Comparison of ENCODE assay signal across 8 mouse cellular contexts in the genomic region with DNA sequence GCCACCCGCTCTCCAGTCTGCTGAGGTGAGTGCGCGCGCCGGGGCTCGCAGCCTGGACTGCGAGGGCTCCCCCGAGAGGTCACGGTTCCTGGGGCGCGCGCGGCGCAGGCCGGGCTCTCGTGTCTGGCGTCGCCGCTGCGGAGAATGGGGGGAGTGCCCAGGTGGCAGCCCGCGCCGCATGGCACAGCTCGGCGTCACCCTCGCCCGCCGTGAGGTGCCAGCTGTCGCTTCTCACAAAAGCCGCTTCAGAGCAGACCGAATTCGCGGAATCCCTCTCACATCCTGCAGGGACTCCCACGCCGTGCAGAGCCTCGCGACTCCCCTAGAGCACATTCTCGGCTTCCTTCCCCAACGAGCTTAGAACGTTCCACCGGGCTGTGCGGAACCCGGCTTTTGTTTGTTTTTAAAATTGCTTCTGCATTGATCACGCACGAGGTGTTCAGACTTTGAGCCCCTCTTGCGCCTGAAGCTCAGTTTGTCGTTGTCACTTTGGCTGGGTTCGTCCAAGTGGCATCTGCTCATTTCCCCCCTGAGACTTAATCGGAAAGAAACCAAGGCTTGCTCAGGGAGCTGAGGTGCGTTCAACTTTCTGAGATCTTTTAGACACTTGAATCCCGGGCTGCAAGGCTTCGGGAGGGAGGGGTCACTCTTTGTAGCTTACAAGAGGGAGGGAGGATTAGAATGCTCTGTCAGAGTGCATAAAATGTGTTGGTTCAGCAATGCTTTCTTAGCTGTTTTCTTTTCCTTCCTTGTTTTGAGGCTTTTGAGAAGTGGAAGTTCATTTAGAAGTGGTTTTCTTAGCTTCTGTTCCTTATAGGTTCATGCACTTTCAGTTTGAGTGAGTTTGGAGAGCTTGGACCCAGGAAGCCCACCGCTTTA. TPM values are rescaled to one million over a fixed set of nuclear protein-coding genes. Genes with fewer than 3 reads are reported as not detected.
DNase-seq lines count a peak whose midpoint lies in the region; ATAC-seq and TF ChIP-seq lines count a peak whose summit lies in the region.

A gene (minus strand): TSS at position 223 of the 879 bp plus-strand sequence.

- peak; percentile 78 for DNase-seq in CD4-positive helper T cell, adult 2 months (ENCODE audit: low read depth, low spot score)
- DNase-seq in adipocyte (ENCODE audit: low spot score), result peak; percentile 58
- DNase-seq in embryo, embryonic 10.5 days (ENCODE audit: low spot score), result peak; percentile 47
- no peak for DNase-seq in gastrocnemius, postnatal 36 days
- peak; percentile 81 for DNase-seq in intestine, embryonic 14.5 days (ENCODE audit: low spot score)
- peak; percentile 65 for DNase-seq in midbrain, postnatal 0 days (ENCODE audit: low spot score)
- peak; percentile 87 for DNase-seq in thymus, postnatal 14 days

- no peak for TF ChIP-seq CTCF in midbrain, postnatal 0 days (IDR thresholded peaks at IDR 0.05)

- WGBS in intestine, embryonic 14.5 days, result 2% methylated on average over 51 of the region's 53 CpGs
- WGBS in limb, embryonic 13.5 days, result 1% methylated on average over 53 of the region's 53 CpGs
- 1% methylated on average over 47 of the region's 53 CpGs for WGBS in midbrain, postnatal 0 days

- peaks cover 9% of the 10 kb centered on the region; the same call in 1 of the 2 replicates for H3K36me3 ChIP-seq in intestine, embryonic 14.5 days (ENCODE audit: control insufficient read depth, insufficient read depth, low read length)
- H3K36me3 ChIP-seq in limb, embryonic 13.5 days, result peaks cover 20% of the 10 kb centered on the region
- H3K36me3 ChIP-seq in midbrain, postnatal 0 days (ENCODE audit: insufficient read depth, low read length), result no peaks in the 10 kb centered on the region

- H3K4me3 ChIP-seq in intestine, embryonic 14.5 days (ENCODE audit: low read depth, low read length), result peak within 1 kb of the TSS; percentile 97
- peak within 1 kb of the TSS; percentile 95 for H3K4me3 ChIP-seq in limb, embryonic 13.5 days
- H3K4me3 ChIP-seq in midbrain, postnatal 0 days (ENCODE audit: low read depth, low read length), result peak within 1 kb of the TSS; percentile 91

- H3K27me3 ChIP-seq in intestine, embryonic 14.5 days (replicated peaks; ENCODE audit: control insufficient read depth, insufficient read depth, low read length), result no peaks in the 10 kb centered on the region
- H3K27me3 ChIP-seq in limb, embryonic 13.5 days, result no peaks in the 10 kb centered on the region
- no peaks in the 10 kb centered on the region for H3K27me3 ChIP-seq in midbrain, postnatal 0 days (ENCODE audit: insufficient read depth, low read length)

- H3K27ac ChIP-seq in intestine, embryonic 14.5 days (ENCODE audit: low read depth), result peak within 1 kb of the TSS; percentile 85
- H3K27ac ChIP-seq in limb, embryonic 13.5 days, result peak within 1 kb of the TSS; percentile 90
- peak within 1 kb of the TSS; percentile 85 for H3K27ac ChIP-seq in midbrain, postnatal 0 days (ENCODE audit: low read depth, low read length)

- H3K9me3 ChIP-seq in intestine, embryonic 14.5 days (ENCODE audit: control insufficient read depth, low read length), result no peaks in the 10 kb centered on the region
- H3K9me3 ChIP-seq in limb, embryonic 13.5 days, result no peaks in the 10 kb centered on the region
- no peaks in the 10 kb centered on the region for H3K9me3 ChIP-seq in midbrain, postnatal 0 days (ENCODE audit: low read length)

- ATAC-seq in intestine, embryonic 14.5 days (replicated peaks; ENCODE audit: low FRiP score, low TSS enrichment, low read depth), result peak; percentile 54
- peak; percentile 37; the same call in 1 of the 2 replicates for ATAC-seq in limb, embryonic 13.5 days (ENCODE audit: low FRiP score, low read depth)
- peak; percentile 64 for ATAC-seq in midbrain, postnatal 0 days (ENCODE audit: low FRiP score)

- peak within 1 kb of the TSS; percentile 84 for H3K4me2 ChIP-seq in intestine, embryonic 14.5 days (ENCODE audit: low read length)
- H3K4me2 ChIP-seq in limb, embryonic 13.5 days (replicated peaks), result peak within 1 kb of the TSS; percentile 81
- H3K4me2 ChIP-seq in midbrain, postnatal 0 days (ENCODE audit: low read depth, low read length, poor library complexity, severe bottlenecking), result peak within 1 kb of the TSS; percentile 87

- peaks cover 8% of the 10 kb centered on the region for H3K4me1 ChIP-seq in intestine, embryonic 14.5 days (replicated peaks; ENCODE audit: control insufficient read depth, insufficient read depth, low read length)
- peaks cover 35% of the 10 kb centered on the region for H3K4me1 ChIP-seq in limb, embryonic 13.5 days
- H3K4me1 ChIP-seq in midbrain, postnatal 0 days (ENCODE audit: insufficient read depth, low read length), result peaks cover 8% of the 10 kb centered on the region

- intact Hi-C loops in gastrocnemius, postnatal 36 days (cut with DNase I), result loop anchor here (2.0 to 5.0 kb wide), 3 partner anchors 57 to 169 kb away; no protein-coding TSS in a partner anchor

- peak within 1 kb of the TSS; percentile 75 for H3K9ac ChIP-seq in intestine, embryonic 14.5 days (ENCODE audit: low read length)
- peak within 1 kb of the TSS; percentile 92 for H3K9ac ChIP-seq in limb, embryonic 13.5 days
- H3K9ac ChIP-seq in midbrain, postnatal 0 days (replicated peaks; ENCODE audit: low read length, poor library complexity, severe bottlenecking), result peak within 1 kb of the TSS; percentile 83

RNA-seq across cellular contexts. Expression of the gene that starts here (rescaled TPM):
- 10 to 100 TPM; 14.8 to 16.0 TPM for total RNA-seq in gastrocnemius, postnatal 36 days (2021)
- 59.7 and 66.0 TPM in 2 replicates for polyA plus RNA-seq in intestine, embryonic 14.5 days (2014; fragmentation: Nextera tagmentation; extraction: Ambion mirVana)
- polyA plus RNA-seq in limb, embryonic 13.5 days (2015; fragmentation: Nextera tagmentation; extraction: Ambion mirVana), result 81.0 and 90.6 TPM in 2 replicates
- total RNA-seq in midbrain, postnatal 0 days (2014; rRNA removed), result 18.1 and 21.0 TPM in 2 replicates
- polyA plus RNA-seq in midbrain, postnatal 0 days (2015; fragmentation: Nextera tagmentation; extraction: Ambion mirVana), result 49.7 and 59.9 TPM in 2 replicates

Comparison
In these comparisons a context has a peak if more than half of its experiments do, and no peak if none do; other contexts are left out.
1. DNase-seq: peak in CD4-positive helper T cell, adult 2 months (single experiment), adipocyte (single experiment), embryo, embryonic 10.5 days (single experiment), intestine, embryonic 14.5 days (single experiment), midbrain, postnatal 0 days (single experiment) and thymus, postnatal 14 days (single experiment); none in gastrocnemius, postnatal 36 days (0 of 2).
2. Peak in every context shown above with its lines, with median percentiles within 50 percentile points of each other: ATAC-seq, H3K27ac ChIP-seq, H3K4me2 ChIP-seq, H3K4me3 ChIP-seq and H3K9ac ChIP-seq.